Mouse (Mus musculus) midbrain, postnatal 0 days (tissue): ENCODE measurements around the gene Gm20905. TPM values are rescaled to one million over a fixed set of nuclear protein-coding genes. Genes with fewer than 3 reads are reported as not detected.
"Not testable (repeated sequence)": the region's sequence is repeated elsewhere in the genome, so short reads cannot be mapped to it uniquely, and the experiment has no call there.

ENCODE experiments used
- ATAC-seq: fragments of 200-750 bp; cut with Nextera tagmentation; 2 replicates; pipeline ENCODE4 v1.8.0; 2017; ENCODE audit warnings: moderate number of reproducible peaks, mild to moderate bottlenecking, moderate TSS enrichment, moderate library complexity; ENCODE audit not compliant: low FRiP score
- DNase-seq: peaks from one replicate; pipeline ENCODE4 v3.0.0-alpha.2; 2015; ENCODE audit warnings: low spot score
- H3K27ac ChIP-seq: fragments of 300-500 bp; sonication (generic); 2 replicates; pipeline ENCODE4 v1.5.1; 2014; ENCODE audit warnings: low read depth, mild to moderate bottlenecking, low read length, mixed read lengths
- H3K27me3 ChIP-seq: fragments of 300-500 bp; sonication (generic); 2 replicates; pipeline ENCODE4 v1.6.1; 2014; ENCODE audit warnings: low read length, control low read depth, mixed read lengths; ENCODE audit not compliant: insufficient read depth
- H3K36me3 ChIP-seq: fragments of 300-500 bp; sonication (generic); 2 replicates; pipeline ENCODE4 v1.6.1; 2014; ENCODE audit warnings: low read length, control low read depth, mixed read lengths; ENCODE audit not compliant: insufficient read depth
- H3K4me1 ChIP-seq: fragments of 300-500 bp; sonication (generic); 2 replicates; pipeline ENCODE4 v1.6.1; 2014; ENCODE audit warnings: mild to moderate bottlenecking, control low read depth, antibody characterized with exemption, low read length, mixed read lengths; ENCODE audit not compliant: insufficient read depth
- H3K4me2 ChIP-seq: fragments of 300-500 bp; sonication (generic); 2 replicates; pipeline ENCODE4 v1.6.1; 2014; ENCODE audit warnings: low read depth, mild to moderate bottlenecking, low read length, mixed read lengths; ENCODE audit not compliant: poor library complexity, severe bottlenecking
- H3K4me3 ChIP-seq: fragments of 300-500 bp; sonication (generic); 2 replicates; pipeline ENCODE4 v1.5.1; 2014; ENCODE audit warnings: low read depth, mild to moderate bottlenecking, low read length, moderate library complexity
- H3K9ac ChIP-seq: fragments of 300-500 bp; sonication (generic); replicated peaks from 2 replicates; pipeline ENCODE4 v1.6.1; 2014; ENCODE audit warnings: mild to moderate bottlenecking, low read length, moderate library complexity, mixed read lengths; ENCODE audit not compliant: poor library complexity, severe bottlenecking
- H3K9me3 ChIP-seq: fragments of 300-500 bp; sonication (generic); 2 replicates; pipeline ENCODE4 v1.6.1; 2016; ENCODE audit warnings: low read length, control low read depth
- WGBS: fragments of 180-500 bp; shearing (Covaris S2); extraction: QIAGEN DNeasy Blood & Tissue Kit; methylation state at CpG from one replicate; pipeline ENCODE4 v1.1.7; 2014; 5-methylcytosine and 5-hydroxymethylcytosine counted together
- polyA plus RNA-seq: library from polyadenylated mRNA; unstranded; fragments of >200 nt; fragmentation: Nextera tagmentation; extraction: Ambion mirVana; gene quantifications from 2 replicates; pipeline ENCODE4 v1.2.1, GENCODE M21; 2015
- total RNA-seq: library from RNA; depleted of rRNA; stranded (reverse); fragments of >200 nt; gene quantifications from 2 replicates; pipeline ENCODE4 v1.2.3, GENCODE M21; 2014; rRNA removed

The Gm20905 gene
- total RNA-seq (not detected in 2 replicates), polyA plus RNA-seq (not detected in 2 replicates)

GRCm38 (mm10) chrY:37259503-37259902 lies at the start of gene Gm20905:
Gene Gm20905 (minus strand): TSS chrY:37259603.
- not testable (repeated sequence) for H3K9me3 ChIP-seq, H3K27ac ChIP-seq, H3K4me1 ChIP-seq, H3K4me3 ChIP-seq, DNase-seq, H3K36me3 ChIP-seq, H3K4me2 ChIP-seq, H3K27me3 ChIP-seq, ATAC-seq, H3K9ac ChIP-seq
- no CpG with 5 or more reads among the region's 6 CpGs for WGBS
